Mouse (Mus musculus): ENCODE results near the gene Atraid. TPM values are rescaled to one million over a fixed set of nuclear protein-coding genes. Genes with fewer than 3 reads are reported as not detected.
"Not testable (repeated sequence)": the region's sequence is repeated elsewhere in the genome, so short reads cannot be mapped to it uniquely, and the experiment has no call there.

Gene Atraid
- polyA plus RNA-seq (2017; shearing (Covaris generic)) = 10 to 100 TPM; 80.2 to 81.8 TPM

GRCm38 (mm10) chr5:31047848-31048762 is at the start of gene Atraid:
Gene Atraid (plus strand): TSS chr5:31048312.
- ATAC-seq = peak; percentile 93

GRCm38 (mm10) chr5:30999324-30999723 is 48.8 kb upstream of the Atraid start:
- no peak for ATAC-seq

- ATAC-seq = no peak
Observed at GRCm38 (mm10) chr5:31000122-31000521, 48.0 kb upstream of the Atraid start.

DNA sequence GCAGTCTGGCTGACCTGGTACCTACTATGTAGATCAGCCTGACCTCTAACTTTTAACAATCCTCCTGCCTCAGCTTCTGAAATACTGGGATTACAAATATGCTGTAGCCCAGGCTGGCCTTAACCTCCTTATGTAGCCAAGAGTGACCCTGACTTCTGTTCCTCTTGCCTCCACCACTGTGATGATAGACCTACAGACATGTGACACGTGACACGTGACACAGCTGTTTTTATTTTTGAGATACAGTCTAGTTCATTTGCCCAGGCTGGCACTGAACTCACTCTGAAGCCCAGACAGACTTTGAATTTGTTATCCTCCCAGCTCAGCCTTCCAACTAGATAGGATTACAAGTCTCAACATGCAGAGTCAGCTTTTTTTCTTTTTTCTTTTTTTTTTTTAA is 47.1 kb upstream of the Atraid start:
- no peak for ATAC-seq

GRCm38 (mm10) chr5:31001560-31001959 is 46.6 kb upstream of the Atraid start:
- ATAC-seq = no peak

- ATAC-seq = peak; percentile 96
Observed at GRCm38 (mm10) chr5:31004184-31004583, 43.9 kb upstream of the Atraid start.

DNA sequence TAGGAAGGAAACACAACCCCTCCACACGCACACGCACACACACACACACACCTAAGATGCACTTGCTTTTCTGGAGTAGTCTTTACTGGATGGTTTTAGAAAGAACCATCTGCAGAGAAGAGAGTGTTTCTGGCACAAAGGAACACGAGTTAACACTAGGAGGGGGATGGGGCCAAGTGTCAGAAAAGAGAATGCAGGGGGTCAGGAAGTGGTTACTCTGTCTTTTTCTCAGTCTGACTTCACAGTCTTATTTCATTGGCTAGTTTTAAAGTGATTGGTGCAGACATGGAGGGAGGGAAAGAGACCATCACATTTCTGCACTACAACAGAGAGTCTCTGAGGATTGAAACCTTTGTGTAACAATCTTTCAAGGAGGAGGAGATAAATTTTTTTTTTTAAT is 35.4 kb upstream of the Atraid start:
- ATAC-seq = peak; percentile 95

GRCm38 (mm10) chr5:31015913-31016312 is 32.2 kb upstream of the Atraid start:
- no peak for ATAC-seq

DNA sequence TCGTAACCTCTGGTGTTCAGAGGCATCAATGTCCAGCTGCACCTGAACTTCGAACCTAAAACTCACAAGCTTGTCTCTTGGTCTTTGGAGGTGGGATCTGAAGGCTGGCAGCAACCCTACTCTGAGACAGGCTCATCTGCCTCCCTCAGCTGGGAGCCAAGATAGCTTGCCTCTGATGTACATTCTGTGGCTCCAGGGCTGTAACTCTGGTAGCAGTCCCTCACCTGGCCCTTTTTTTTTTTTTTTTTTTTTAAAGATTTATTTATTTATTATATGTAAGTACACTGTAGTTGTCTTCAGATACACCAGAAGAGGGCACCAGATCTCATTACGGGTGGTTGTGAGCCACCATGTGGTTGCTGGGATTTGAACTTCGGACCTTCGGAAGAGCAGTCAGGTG is 26.3 kb upstream of the Atraid start:
- ATAC-seq = not testable (repeated sequence)

- ATAC-seq = no peak
Observed at GRCm38 (mm10) chr5:31022690-31023089, 25.4 kb upstream of the Atraid start.

- no peak for ATAC-seq
Observed at GRCm38 (mm10) chr5:31023254-31023653, 24.9 kb upstream of the Atraid start.

DNA sequence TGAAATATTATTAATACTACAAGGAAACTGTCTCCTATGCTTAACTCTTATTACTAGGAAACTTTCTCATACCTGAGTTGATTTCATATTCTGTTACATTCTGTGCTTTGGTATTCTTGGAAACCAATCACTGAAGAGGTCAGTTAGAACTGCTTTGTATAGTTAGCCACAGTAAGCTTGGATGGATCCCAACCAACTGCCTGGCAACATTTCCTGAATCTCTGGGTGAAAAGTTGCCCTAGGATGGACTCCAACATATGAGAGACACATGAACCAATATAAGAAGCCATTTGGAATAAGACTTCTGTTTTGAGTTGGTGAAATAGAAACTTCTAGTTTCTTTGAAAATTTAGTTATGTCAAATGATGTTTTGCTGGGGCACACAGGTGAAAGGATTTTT is 23.5 kb upstream of the Atraid start:
- no peak for ATAC-seq

DNA sequence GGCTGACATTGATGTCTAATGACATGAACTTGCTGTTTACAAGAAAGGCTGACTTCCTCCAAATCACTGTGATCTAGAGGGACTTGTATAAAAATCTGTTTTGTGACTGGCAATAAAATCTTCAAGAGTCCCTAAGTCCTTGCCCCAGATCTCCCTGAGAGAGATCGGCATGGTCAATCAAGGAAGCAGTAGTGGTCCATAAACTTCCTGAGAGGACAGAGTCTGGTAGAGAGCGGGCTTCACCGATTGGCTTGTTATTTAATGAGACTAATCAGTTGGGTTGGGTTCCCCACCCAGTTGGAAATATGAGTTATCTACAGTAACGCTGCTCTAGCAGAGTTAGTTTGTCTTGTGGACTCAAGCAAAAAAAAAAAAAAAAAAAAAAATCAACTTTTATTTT is 17.2 kb upstream of the Atraid start:
- no peak for ATAC-seq

GRCm38 (mm10) chr5:31031508-31031907 is 16.6 kb upstream of the Atraid start:
- ATAC-seq = no peak

GRCm38 (mm10) chr5:31034669-31035068 is 13.4 kb upstream of the Atraid start:
- ATAC-seq = no peak

DNA sequence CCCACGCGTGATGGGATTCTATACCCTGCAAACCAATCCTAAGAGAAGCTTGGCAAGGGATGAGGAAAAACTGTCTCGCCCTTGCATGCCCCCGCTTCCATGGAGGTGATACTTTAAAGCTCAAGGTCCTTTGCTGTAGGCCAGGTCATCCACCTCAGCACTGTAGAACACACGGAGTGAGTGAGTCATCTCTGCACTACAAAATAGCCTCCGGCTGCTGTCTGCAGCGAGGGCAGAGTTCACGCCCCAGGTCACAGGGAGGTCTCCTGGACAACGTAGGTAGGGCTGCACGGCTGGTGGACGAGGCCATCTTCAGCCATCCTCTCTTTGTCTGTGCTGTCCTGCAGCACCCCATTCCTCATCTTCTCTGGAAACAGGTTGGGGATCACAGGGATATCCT is 11.6 kb upstream of the Atraid start:
- ATAC-seq = not testable (repeated sequence)

- ATAC-seq = no peak
Observed at GRCm38 (mm10) chr5:31038171-31038845, 9.8 kb upstream of the Atraid start.

DNA sequence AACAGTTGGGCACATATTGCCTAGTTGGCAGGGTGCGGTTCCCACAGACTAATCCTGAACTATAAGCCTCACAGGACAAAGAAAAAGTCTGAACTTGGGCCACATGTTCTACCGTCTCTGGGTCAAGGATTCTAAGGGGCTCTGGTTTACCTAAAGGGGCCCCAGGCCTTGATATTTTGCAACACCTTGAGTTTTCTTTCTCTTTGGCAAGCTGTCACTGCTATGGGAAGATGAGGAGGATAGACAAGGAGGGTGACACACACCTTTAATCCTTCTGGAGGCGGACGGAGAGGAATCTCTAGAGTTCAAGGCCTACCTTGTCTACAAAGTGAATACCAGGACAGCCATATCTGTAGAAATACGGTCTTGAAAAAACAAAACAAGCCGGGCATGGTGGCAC is 1.7 kb upstream of the Atraid start:
- ATAC-seq = no peak

GRCm38 (mm10) chr5:31047074-31047473 is 1.0 kb upstream of the Atraid start:
- ATAC-seq = no peak

GRCm38 (mm10) chr5:31048763-31049641 is 890 bp downstream of the Atraid start, which contains the start of gene Slc5a6:
Gene Slc5a6 (minus strand): TSS chr5:31048924.
- peak; percentile 38 for ATAC-seq

DNA sequence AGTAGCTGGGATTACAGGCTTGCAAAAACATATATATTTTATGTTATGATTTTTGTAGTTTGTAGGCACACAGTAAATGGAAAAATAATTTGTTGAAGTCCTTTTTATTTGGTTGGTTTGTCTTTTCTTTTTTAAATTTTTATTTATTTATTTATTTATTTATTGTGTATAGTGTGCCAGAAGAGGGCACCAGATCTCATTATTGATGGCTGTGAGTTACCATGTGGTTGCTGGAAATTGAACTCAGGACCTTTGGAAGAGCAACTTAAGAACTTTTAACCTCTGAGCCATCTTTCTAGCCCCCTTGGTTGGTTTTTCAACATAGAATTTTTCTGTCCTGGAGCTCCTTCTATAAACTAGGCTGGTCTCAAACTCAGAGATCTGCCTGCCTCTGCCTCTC is 2.3 kb downstream of the Atraid start:
- ATAC-seq = no peak

- ATAC-seq = not testable (repeated sequence)
Observed at GRCm38 (mm10) chr5:31053728-31054127, 5.6 kb downstream of the Atraid start.
